Mouse (Mus musculus): ENCODE measurements around the gene Pard3. TPM values are rescaled to one million over a fixed set of nuclear protein-coding genes. Genes with fewer than 3 reads are reported as not detected.

Gene Pard3
- polyA plus RNA-seq, 1 experiment: not detected

DNA sequence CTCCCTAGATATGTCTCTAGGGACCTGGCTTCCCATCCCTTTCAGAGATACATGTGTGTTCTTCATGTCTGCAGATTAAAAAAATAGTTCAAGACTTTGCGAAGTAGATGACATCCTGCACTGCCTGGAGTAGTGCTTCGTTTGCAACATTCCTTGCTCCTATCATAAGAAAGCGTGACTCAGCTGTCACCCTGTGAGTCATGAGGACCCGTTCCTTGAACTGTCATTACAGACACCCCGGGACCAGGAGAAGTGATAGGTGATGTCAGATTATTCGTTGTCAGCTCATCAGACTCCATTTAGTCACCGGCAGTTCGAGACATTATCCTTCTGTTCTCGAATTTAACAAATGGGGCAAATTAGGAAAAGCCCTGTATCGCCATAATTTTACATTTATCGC, 180.1 kb downstream of the Pard3 start:
- no peaks in the 10 kb centered on the region for H3K4me1 ChIP-seq (ENCODE audit: control insufficient read depth, insufficient read depth, low read length)
- TF ChIP-seq POLR2A (IDR thresholded peaks at IDR 0.05; ENCODE audit: insufficient read depth, low read depth, low read length): no peak
- no peak for TF ChIP-seq CTCF (IDR thresholded peaks at IDR 0.05; ENCODE audit: insufficient read depth, low read depth, low read length)
- no peak overlapping the region for H3K27ac ChIP-seq (ENCODE audit: insufficient read depth, low read depth, low read length)
- no peak overlapping the region for H3K4me3 ChIP-seq (ENCODE audit: insufficient read depth, low read depth, low read length)
- WGBS: 87% methylated on average over 11 of the region's 11 CpGs

GRCm38 (mm10) chr8:127250746-127251145, 187.1 kb downstream of the Pard3 start:
- Histone ChIP-seq H3K4me3 (ENCODE audit: insufficient read depth, low read depth, low read length) (no peak overlapping the region), H3K4me1 (ENCODE audit: control insufficient read depth, insufficient read depth, low read length) (peaks cover 2% of the 10 kb centered on the region; the same call in 1 of the 2 replicates), H3K27ac (ENCODE audit: insufficient read depth, low read depth, low read length) (no peak overlapping the region)
- TF ChIP-seq POLR2A (IDR thresholded peaks at IDR 0.05; ENCODE audit: insufficient read depth, low read depth, low read length): no peak
- TF ChIP-seq CTCF (IDR thresholded peaks at IDR 0.05; ENCODE audit: insufficient read depth, low read depth, low read length): no peak
- 88% methylated on average over 4 of the region's 4 CpGs for WGBS

DNA sequence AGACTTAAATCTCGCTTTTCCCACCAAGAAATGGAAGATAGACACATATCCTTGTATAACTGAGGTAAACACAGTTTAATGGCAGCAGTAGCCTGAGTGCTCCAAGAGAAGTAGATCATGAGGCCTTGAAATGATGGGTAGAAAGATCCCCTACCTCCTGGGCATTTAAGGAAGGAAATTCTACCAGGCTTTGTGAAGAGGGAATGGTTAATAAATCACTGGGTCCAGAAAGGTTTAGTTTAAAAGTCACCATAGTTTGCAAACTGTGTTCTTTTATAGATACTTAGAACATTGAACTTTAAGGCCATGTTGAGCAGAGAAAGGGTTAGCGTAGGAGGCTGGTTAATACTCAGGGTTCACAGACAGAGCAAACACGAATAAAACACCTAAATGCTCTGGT, 187.8 kb downstream of the Pard3 start:
- H3K4me3 ChIP-seq (ENCODE audit: insufficient read depth, low read depth, low read length): no peak overlapping the region
- 91% methylated on average over 3 of the region's 3 CpGs for WGBS
- TF ChIP-seq POLR2A (IDR thresholded peaks at IDR 0.05; ENCODE audit: insufficient read depth, low read depth, low read length) (no peak), CTCF (IDR thresholded peaks at IDR 0.05; ENCODE audit: insufficient read depth, low read depth, low read length) (no peak)

GRCm38 (mm10) chr8:127251985-127252384, 188.3 kb downstream of the Pard3 start:
- H3K27ac ChIP-seq (ENCODE audit: insufficient read depth, low read depth, low read length): no peak overlapping the region
- 88% methylated on average over 13 of the region's 13 CpGs for WGBS
- no peak overlapping the region for H3K4me3 ChIP-seq (ENCODE audit: insufficient read depth, low read depth, low read length)
- TF ChIP-seq CTCF (IDR thresholded peaks at IDR 0.05; ENCODE audit: insufficient read depth, low read depth, low read length) (no peak), POLR2A (IDR thresholded peaks at IDR 0.05; ENCODE audit: insufficient read depth, low read depth, low read length) (no peak)
- peaks cover 2% of the 10 kb centered on the region; the same call in 1 of the 2 replicates for H3K4me1 ChIP-seq (ENCODE audit: control insufficient read depth, insufficient read depth, low read length)

More for the DNA sequence above, 187.8 kb downstream of the Pard3 start:
- Histone ChIP-seq H3K4me1 (ENCODE audit: control insufficient read depth, insufficient read depth, low read length) (peaks cover 2% of the 10 kb centered on the region; the same call in 1 of the 2 replicates), H3K27ac (ENCODE audit: insufficient read depth, low read depth, low read length) (no peak overlapping the region)

DNA sequence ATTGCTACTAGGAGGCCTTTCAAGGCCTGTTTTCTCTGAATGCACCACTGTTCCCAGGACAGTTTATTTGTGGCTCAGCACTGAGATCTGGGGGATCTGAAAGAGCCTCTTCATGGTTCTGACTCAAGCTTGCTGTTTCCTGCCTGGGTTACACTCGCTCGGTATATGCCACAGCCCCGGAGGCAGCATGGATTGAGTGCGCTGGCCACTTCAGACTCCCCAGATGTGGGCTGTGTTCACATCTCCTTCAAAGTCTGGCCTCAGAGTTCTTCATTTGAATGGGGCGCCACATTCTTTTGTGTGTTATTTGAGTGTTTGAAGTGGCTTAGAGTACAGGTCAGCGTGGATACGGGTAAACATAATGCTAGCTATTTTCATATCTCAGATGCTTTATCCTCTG, 190.9 kb downstream of the Pard3 start:
- Histone ChIP-seq H3K4me3 (ENCODE audit: insufficient read depth, low read depth, low read length) (no peak overlapping the region), H3K27ac (ENCODE audit: insufficient read depth, low read depth, low read length) (no peak overlapping the region), H3K4me1 (ENCODE audit: control insufficient read depth, insufficient read depth, low read length) (peaks cover 2% of the 10 kb centered on the region; the same call in 1 of the 2 replicates)
- TF ChIP-seq CTCF (IDR thresholded peaks at IDR 0.05; ENCODE audit: insufficient read depth, low read depth, low read length) (no peak), POLR2A (IDR thresholded peaks at IDR 0.05; ENCODE audit: insufficient read depth, low read depth, low read length) (no peak)
- 68% methylated on average over 7 of the region's 7 CpGs for WGBS

DNA sequence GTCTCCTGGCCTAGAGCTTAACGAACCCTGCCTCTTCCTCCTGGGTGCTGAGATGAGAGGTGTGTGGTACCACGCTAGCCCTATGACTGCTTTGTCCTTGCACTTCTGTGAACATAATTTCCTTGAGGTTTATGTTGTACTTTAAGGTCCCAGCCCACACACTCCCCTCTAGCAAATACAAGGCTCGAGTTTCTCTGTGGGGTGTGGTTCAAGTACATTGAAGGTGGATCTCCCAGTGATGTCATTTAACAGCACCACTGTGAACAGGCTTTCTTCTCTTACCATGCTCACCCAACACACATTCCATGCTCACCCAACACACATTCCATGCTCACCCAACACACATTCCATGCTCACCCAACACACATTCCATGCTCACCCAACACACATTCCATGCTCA, 193.4 kb downstream of the Pard3 start:
- H3K4me3 ChIP-seq (ENCODE audit: insufficient read depth, low read depth, low read length): no peak overlapping the region
- WGBS: 94% methylated on average over 3 of the region's 3 CpGs
- H3K27ac ChIP-seq (ENCODE audit: insufficient read depth, low read depth, low read length): no peak overlapping the region
- TF ChIP-seq POLR2A (IDR thresholded peaks at IDR 0.05; ENCODE audit: insufficient read depth, low read depth, low read length) (no peak), CTCF (IDR thresholded peaks at IDR 0.05; ENCODE audit: insufficient read depth, low read depth, low read length) (no peak)
- peaks cover 2% of the 10 kb centered on the region; the same call in 1 of the 2 replicates for H3K4me1 ChIP-seq (ENCODE audit: control insufficient read depth, insufficient read depth, low read length)

DNA sequence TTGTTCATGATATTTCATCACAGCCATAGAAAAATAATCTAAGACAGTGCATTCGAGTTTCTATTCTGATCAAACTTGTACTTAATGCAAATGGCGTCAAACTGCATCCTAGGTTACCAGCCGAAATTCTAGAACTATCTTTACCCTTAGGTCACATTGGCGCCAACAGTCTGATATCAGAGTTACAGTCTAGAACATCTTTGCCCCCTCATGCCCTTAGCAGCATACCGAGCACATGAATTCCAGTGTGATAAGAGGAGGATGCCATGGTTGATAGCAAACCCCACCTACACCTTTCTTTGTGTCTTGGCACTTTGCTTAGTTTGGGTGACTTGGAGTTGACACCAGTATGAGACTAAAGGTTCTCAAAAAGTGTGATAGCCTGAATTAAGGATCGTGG, 197.4 kb downstream of the Pard3 start:
- no peak overlapping the region for H3K4me3 ChIP-seq (ENCODE audit: insufficient read depth, low read depth, low read length)
- H3K4me1 ChIP-seq (ENCODE audit: control insufficient read depth, insufficient read depth, low read length): no peaks in the 10 kb centered on the region
- TF ChIP-seq CTCF (IDR thresholded peaks at IDR 0.05; ENCODE audit: insufficient read depth, low read depth, low read length) (no peak), POLR2A (IDR thresholded peaks at IDR 0.05; ENCODE audit: insufficient read depth, low read depth, low read length) (no peak)
- no peak overlapping the region for H3K27ac ChIP-seq (ENCODE audit: insufficient read depth, low read depth, low read length)
- WGBS: 96% methylated on average over 6 of the region's 6 CpGs

GRCm38 (mm10) chr8:127262026-127262425, 198.3 kb downstream of the Pard3 start:
- 97% methylated on average over 7 of the region's 7 CpGs for WGBS
- H3K4me1 ChIP-seq (ENCODE audit: control insufficient read depth, insufficient read depth, low read length): no peaks in the 10 kb centered on the region
- H3K27ac ChIP-seq (ENCODE audit: insufficient read depth, low read depth, low read length): no peak overlapping the region
- H3K4me3 ChIP-seq (ENCODE audit: insufficient read depth, low read depth, low read length): no peak overlapping the region
- no peak for TF ChIP-seq POLR2A (IDR thresholded peaks at IDR 0.05; ENCODE audit: insufficient read depth, low read depth, low read length)
- no peak for TF ChIP-seq CTCF (IDR thresholded peaks at IDR 0.05; ENCODE audit: insufficient read depth, low read depth, low read length)

DNA sequence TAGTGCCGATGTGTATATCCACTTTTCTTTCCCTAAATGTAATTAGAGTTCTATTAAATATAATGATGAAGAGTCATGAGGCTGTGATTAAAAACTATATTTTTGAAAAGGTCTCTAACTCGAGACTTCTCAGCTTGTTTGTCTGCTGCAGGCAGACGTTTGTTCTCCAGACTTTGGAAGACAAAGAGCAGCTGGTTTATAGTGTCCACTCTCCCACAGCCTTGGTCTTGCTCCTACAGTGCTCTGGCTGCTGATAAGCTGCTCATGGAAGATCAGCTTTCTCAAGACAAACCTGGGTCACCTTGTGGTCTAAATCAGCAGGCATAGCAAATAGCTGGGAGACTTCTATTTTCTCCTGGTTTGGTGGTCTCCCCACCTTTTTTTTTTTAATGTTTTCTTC, 198.7 kb downstream of the Pard3 start:
- TF ChIP-seq CTCF (IDR thresholded peaks at IDR 0.05; ENCODE audit: insufficient read depth, low read depth, low read length): no peak
- no peak for TF ChIP-seq POLR2A (IDR thresholded peaks at IDR 0.05; ENCODE audit: insufficient read depth, low read depth, low read length)
- Histone ChIP-seq H3K4me1 (ENCODE audit: control insufficient read depth, insufficient read depth, low read length) (no peaks in the 10 kb centered on the region), H3K27ac (ENCODE audit: insufficient read depth, low read depth, low read length) (no peak overlapping the region), H3K4me3 (ENCODE audit: insufficient read depth, low read depth, low read length) (no peak overlapping the region)
- WGBS: 77% methylated on average over 3 of the region's 3 CpGs

GRCm38 (mm10) chr8:127262926-127263325, 199.2 kb downstream of the Pard3 start:
- Histone ChIP-seq H3K27ac (ENCODE audit: insufficient read depth, low read depth, low read length) (no peak overlapping the region), H3K4me3 (ENCODE audit: insufficient read depth, low read depth, low read length) (no peak overlapping the region), H3K4me1 (ENCODE audit: control insufficient read depth, insufficient read depth, low read length) (no peaks in the 10 kb centered on the region)
- WGBS: 90% methylated on average over 4 of the region's 4 CpGs
- TF ChIP-seq CTCF (IDR thresholded peaks at IDR 0.05; ENCODE audit: insufficient read depth, low read depth, low read length) (no peak), POLR2A (IDR thresholded peaks at IDR 0.05; ENCODE audit: insufficient read depth, low read depth, low read length) (no peak)
